Mouse (Mus musculus) lung, adult 2 months (tissue): ENCODE measurements around the gene Serpini1. TPM values are rescaled to one million over a fixed set of nuclear protein-coding genes. Genes with fewer than 3 reads are reported as not detected.

Experiments
- DNase-seq: peaks from one replicate; pipeline ENCODE4 v3.0.0; 2022
- H3K4me1 ChIP-seq: fragments of 200-500 bp; 2 replicates; pipeline ENCODE4 v1.6.1; 2011; ENCODE audit warnings: low read length; ENCODE audit not compliant: control insufficient read depth, insufficient read depth
- H3K4me3 ChIP-seq: fragments of 200-500 bp; replicated peaks from 2 replicates; pipeline ENCODE3; 2011; ENCODE audit warnings: low read depth, mild to moderate bottlenecking, control low read depth, low read length; ENCODE audit errors: extremely low read depth
- CTCF ChIP-seq: fragments of 200-500 bp; IDR thresholded peaks from 2 replicates; pipeline ENCODE4 v1.5.1; 2011; ENCODE audit warnings: mild to moderate bottlenecking, low read length, control low read depth; ENCODE audit not compliant: insufficient read depth
- POLR2A ChIP-seq: fragments of 200-500 bp; IDR thresholded peaks from 2 replicates; pipeline ENCODE4 v1.6.1; 2011; ENCODE audit warnings: low read depth, mild to moderate bottlenecking, control low read depth, low read length, borderline replicate concordance; ENCODE audit errors: extremely low read depth
- WGBS: fragments of 180-500 bp; shearing (Covaris S2); methylation state at CpG from one replicate; pipeline ENCODE4 v1.1.7; 2018; 5-methylcytosine and 5-hydroxymethylcytosine counted together
- polyA plus RNA-seq: library from polyadenylated mRNA; depleted of rRNA; stranded (reverse); fragments of >200 nt; gene quantifications from 2 replicates; pipeline ENCODE4 v1.2.3, GENCODE M21; 2012; rRNA removed

Gene Serpini1
- polyA plus RNA-seq, result 0.07 and 0.19 TPM in 2 replicates

DNA sequence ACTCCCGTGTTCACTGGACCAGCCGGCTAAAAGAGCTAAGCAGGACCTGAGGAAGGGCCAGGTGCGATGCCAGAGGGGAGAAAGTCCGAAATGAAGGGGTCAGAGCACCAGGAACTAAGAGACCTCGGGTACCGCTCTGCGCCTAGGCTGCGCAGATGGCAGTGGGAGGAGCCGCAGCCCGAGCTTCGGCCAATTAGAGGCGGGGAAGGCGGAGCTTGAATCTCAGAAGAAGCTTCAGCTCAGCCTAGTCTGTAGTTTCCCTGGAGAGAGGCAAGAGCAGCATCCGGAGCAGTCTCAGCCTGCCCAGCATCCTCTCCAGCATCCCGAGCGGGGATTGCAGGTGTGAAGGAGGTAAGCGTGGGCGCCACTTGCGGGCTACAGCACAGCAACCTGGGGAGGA lies at the start of gene Serpini1:
Gene Serpini1, plus strand, starts transcription at position 256 of the 400 bp plus-strand sequence.
- under 1% methylated on average over 19 of the region's 19 CpGs for WGBS
- Histone ChIP-seq H3K4me1 (peaks cover 7% of the 10 kb centered on the region), H3K4me3 (peak within 1 kb of the TSS; percentile 98)
- TF ChIP-seq CTCF (no peak), POLR2A (peak; percentile 51; the same call in 1 of the 2 replicates)
- no peak for DNase-seq

DNA sequence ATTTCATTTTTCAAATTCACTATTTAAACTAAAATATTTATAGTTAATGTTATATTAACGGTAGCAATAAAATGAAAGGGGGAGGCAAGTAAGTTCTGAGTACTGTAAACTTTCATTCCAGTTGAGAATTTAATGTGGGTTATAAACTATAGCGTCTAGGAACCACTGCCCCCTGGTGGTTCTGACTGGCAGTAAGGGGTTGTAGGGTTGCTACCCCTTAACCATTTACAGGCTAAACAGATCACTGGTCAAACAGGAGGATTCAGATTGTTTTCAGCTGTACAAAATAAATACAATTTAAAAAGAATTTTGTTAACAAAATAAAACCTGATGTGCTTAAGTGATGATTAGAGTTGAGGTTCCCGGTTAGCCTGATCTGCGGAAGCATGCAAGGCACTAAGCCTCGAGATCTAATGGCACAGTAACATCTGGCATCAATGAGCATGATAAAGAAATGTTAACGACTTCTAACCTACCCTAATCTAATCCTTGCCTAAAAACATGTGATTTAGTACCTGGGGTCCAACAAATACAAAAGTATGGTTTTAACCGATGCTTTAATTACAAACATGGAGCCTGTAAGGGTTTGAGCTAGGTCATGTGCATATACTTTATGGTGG lies 39.6 kb upstream of the Serpini1 start:
- Histone ChIP-seq H3K4me3 (no peak overlapping the region), H3K4me1 (no peaks in the 10 kb centered on the region)
- TF ChIP-seq CTCF, result peak; percentile 31; the same call in 1 of the 2 replicates
- TF ChIP-seq POLR2A, result no peak
- DNase-seq, result peak; percentile 36
- 78% methylated on average over 7 of the region's 7 CpGs for WGBS

DNA sequence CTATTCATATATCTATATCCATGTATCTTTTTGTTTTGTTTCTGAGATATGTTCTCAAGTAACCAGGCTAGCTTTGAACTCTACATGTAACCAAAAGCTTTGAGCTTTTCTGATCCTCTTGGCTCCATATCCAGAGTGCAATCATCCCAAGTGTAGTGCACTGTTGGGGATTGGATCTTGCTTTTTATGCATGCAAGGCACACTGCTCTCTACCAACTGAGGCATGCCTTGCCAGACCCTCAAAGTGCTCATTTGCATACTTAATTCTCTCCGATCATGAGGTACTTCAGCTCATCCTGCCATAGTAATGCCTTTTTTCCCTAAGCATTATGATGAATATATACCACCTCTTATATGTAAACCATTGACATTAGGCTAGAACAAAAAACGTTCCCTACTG lies 36.0 kb upstream of the Serpini1 start:
- 80% methylated on average over 2 of the region's 2 CpGs for WGBS
- DNase-seq, result no peak
- TF ChIP-seq CTCF (no peak), POLR2A (no peak)
- no peak overlapping the region for H3K4me3 ChIP-seq
- no peaks in the 10 kb centered on the region for H3K4me1 ChIP-seq

DNA sequence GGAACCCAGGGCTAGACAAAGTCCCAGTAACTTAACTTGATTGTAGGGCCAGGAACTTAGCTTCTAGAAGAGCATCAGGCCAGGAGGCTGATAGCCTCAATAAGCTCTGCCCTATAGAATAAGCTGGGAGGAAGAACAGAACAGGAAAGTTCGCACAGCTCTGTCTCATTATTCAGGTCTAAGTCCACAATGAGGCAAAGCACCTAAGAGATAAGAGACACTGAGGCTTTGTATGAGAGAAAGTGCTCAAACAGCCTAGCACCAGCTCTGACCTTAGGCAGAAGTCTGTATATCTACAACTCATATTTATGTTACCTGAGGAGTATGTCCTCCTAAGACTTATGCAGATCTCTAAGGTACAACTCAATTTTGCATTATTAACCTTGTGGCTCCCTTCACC lies 34.8 kb upstream of the Serpini1 start:
- no peak for DNase-seq
- no peak overlapping the region for H3K4me3 ChIP-seq
- no peaks in the 10 kb centered on the region for H3K4me1 ChIP-seq
- 85% methylated on average over 1 of the region's 1 CpGs for WGBS
- TF ChIP-seq CTCF (no peak), POLR2A (no peak)

DNA sequence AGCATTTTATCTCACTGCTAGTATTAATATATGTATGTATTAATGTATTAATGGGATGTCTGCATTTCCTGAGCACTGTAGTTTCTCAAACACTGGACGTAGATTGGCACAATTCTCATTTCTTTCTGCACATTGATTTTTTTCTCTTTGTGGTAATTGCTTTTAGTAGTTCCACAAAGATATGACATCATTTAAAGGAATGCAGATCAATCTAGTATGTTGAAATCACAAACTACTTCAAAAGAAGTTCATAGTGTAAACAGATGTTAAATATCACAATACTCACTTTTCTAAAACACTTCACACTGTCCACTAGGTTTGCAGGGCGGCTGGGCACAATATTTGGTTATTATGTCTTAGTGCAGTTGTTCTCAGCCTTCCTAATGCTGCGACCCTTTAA lies 26.3 kb upstream of the Serpini1 start:
- TF ChIP-seq CTCF, result no peak
- no peak for TF ChIP-seq POLR2A
- Histone ChIP-seq H3K4me1 (no peaks in the 10 kb centered on the region), H3K4me3 (no peak overlapping the region)
- DNase-seq, result no peak
- WGBS, result 52% methylated on average over 3 of the region's 3 CpGs

DNA sequence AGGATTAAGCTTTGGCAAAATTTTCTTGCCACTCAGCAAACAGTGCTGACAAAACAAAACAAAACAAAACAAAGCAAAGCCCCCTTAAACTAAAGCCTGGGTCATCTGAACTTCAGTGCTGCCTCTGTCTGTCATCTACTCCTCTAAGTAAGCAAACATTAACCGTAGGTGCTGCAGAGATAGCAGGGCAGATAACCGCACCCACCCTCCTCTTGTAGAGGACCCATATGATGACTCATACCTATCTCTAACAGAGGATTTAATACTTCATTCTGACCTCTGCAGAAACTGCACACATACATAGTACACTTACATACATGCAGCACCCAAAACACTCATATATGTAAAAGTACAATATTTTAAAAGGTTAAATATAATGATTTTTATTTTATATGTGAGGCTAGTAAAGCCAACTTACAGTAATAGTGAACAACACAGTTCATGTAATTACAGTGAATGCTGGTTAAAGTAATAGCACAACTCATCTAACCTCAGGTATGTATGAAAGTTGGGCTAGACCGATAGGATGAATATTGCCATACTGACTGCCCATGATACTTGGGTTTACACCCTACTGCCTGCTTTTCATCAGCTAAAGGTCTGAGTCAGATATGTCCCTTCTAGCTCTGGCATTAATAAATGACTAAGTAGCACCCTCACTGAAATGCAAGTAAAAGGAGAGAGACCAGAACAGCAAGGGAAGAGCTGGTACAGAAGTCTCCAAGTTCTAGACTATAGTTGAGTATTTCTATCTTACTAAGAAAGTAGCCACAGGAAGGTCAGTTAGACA lies 23.1 kb upstream of the Serpini1 start:
- TF ChIP-seq CTCF (no peak), POLR2A (no peak)
- H3K4me1 ChIP-seq, result no peaks in the 10 kb centered on the region
- no peak for DNase-seq
- 60% methylated on average over 3 of the region's 3 CpGs for WGBS
- no peak overlapping the region for H3K4me3 ChIP-seq

DNA sequence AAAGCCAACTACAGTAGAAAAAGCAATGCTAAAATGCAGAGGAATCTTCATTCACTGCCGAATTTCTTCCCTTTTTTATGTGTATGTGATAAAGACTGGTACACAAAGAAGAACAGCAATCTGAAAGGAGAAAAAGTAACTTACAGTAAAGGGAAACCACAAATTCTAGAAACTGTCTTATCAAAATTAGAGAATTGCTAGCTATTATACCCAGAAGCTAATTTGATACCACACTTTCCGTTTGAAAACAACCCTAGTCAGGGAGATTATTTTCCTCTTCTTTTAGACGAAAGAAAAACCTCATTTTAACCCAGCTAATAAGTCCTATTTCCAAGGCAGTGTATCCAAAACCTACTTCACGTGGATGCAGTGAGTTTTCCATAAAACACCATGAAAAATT lies 16.1 kb upstream of the Serpini1 start:
- no peak overlapping the region for H3K4me3 ChIP-seq
- TF ChIP-seq POLR2A, result no peak
- no peak for TF ChIP-seq CTCF
- no peak for DNase-seq
- H3K4me1 ChIP-seq, result no peaks in the 10 kb centered on the region
- 88% methylated on average over 4 of the region's 4 CpGs for WGBS

DNA sequence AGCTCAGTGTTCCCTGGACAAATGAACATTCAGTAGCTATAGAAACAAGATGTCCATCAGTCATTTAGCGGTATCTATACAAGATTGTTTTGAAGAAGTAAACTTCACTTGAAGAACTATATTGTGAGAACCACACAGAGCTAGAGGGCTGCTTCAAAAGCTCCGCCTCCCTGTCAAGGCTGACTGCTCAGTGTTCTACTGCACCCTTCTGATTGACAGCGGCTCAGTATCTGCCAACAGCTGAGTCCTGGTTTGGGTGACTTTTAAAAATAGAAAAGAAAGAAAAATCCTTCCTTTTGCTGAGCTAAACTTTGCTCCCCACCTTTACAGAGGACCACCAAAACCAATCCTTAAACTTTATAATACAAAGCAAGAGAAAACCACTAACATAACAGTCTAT lies 14.5 kb upstream of the Serpini1 start:
- no peak overlapping the region for H3K4me3 ChIP-seq
- WGBS, result 83% methylated on average over 3 of the region's 3 CpGs
- no peak for TF ChIP-seq CTCF
- no peak for TF ChIP-seq POLR2A
- DNase-seq, result no peak
- no peaks in the 10 kb centered on the region for H3K4me1 ChIP-seq

DNA sequence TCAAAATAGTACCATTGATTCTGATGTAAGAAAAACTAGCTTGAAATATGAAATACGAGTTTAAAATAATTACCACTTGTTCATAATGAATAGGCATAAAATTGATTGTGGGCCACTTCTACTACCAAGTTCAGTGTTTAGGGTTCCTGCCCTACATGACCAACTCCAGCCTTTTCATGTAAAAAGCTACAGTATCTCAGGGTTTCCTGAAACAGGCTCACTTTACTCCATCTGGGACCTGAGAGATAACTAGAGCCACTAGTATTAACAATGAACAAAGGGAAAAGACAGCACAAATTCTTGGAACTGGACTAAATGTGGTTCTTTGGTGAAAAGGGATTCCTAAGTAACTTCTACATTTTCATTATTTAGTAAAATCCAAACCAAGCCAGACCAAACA lies 13.1 kb upstream of the Serpini1 start:
- DNase-seq, result no peak
- 84% methylated on average over 1 of the region's 1 CpGs for WGBS
- no peaks in the 10 kb centered on the region for H3K4me1 ChIP-seq
- TF ChIP-seq POLR2A (no peak), CTCF (no peak)
- H3K4me3 ChIP-seq, result no peak overlapping the region

DNA sequence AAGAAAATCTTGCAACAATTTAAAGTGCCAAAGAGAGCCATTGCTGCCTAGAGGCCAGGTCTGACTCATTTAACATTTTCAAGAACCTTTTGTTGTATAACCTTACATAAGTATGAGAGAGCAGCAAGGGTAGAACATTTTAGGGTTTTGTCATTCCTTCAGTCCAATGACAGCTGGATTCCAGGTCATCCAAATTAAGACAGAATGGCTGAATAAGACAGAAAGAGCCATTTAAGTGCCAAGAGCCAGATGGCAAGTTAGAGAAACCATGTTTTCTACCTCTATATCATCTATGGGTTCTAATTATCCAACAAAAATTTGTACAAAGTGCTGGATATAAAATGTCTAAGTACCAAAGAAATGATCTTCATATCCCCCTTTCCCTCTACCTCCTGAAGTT lies 6.1 kb upstream of the Serpini1 start:
- no peak for DNase-seq
- peaks cover 5% of the 10 kb centered on the region; the same call in 1 of the 2 replicates for H3K4me1 ChIP-seq
- no peak for TF ChIP-seq POLR2A
- H3K4me3 ChIP-seq, result no peak overlapping the region
